In the genomic region with DNA sequence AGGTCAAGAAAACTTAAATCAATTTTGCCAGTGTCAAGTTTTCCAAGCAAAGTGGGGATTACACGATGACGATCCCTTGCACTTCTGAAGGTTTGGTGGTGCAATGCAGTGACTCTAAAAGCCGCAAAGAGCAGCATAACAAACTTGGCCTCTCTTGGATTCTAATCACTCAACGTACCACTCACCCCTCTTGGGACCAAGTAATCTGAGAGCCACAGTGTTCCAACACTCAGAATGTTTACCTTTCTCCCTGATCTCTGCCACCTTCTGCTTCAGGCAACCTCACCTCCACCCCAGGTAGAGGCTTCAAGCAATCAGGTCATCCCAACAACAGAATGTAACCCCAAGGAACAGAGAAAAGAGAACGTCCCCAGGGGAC, we compare ENCODE assay signal across 8 mouse cellular contexts. TPM values are rescaled to one million over a fixed set of nuclear protein-coding genes. Genes with fewer than 3 reads are reported as not detected.
DNase-seq lines count a peak whose midpoint lies in the region; ATAC-seq and TF ChIP-seq lines count a peak whose summit lies in the region.

No protein-coding gene starts in this region.

- H3K4me3 ChIP-seq in kidney, embryonic 15.5 days (replicated peaks): peak overlapping the region; percentile 92
- peak overlapping the region; percentile 91 for H3K4me3 ChIP-seq in bone marrow, adult 2 months (replicated peaks; ENCODE audit: control insufficient read depth, low read depth, low read length)
- peak overlapping the region; percentile 89 for H3K4me3 ChIP-seq in hindbrain, embryonic 10.5 days
- H3K4me3 ChIP-seq in megakaryocyte, embryonic 14.5 days (replicated peaks): peak overlapping the region; percentile 98

- H3K36me3 ChIP-seq in kidney, embryonic 15.5 days: peaks cover 31% of the 10 kb centered on the region
- H3K36me3 ChIP-seq in hindbrain, embryonic 10.5 days: peaks cover 41% of the 10 kb centered on the region
- H3K36me3 ChIP-seq in megakaryocyte, embryonic 14.5 days (replicated peaks; ENCODE audit: low read length): peaks cover 43% of the 10 kb centered on the region

- H3K27me3 ChIP-seq in kidney, embryonic 15.5 days: no peaks in the 10 kb centered on the region
- H3K27me3 ChIP-seq in hindbrain, embryonic 10.5 days (ENCODE audit: insufficient read depth, poor library complexity, severe bottlenecking): no peaks in the 10 kb centered on the region
- no peaks in the 10 kb centered on the region for H3K27me3 ChIP-seq in megakaryocyte, embryonic 14.5 days (replicated peaks)

- H3K4me2 ChIP-seq in kidney, embryonic 15.5 days: peak overlapping the region; percentile 58

- TF ChIP-seq POLR2A in bone marrow, adult 2 months (IDR thresholded peaks at IDR 0.05; ENCODE audit: borderline replicate concordance, control insufficient read depth, low read depth, low read length): no peak

- H3K4me1 ChIP-seq in kidney, embryonic 15.5 days: peaks cover 14% of the 10 kb centered on the region
- H3K4me1 ChIP-seq in bone marrow, adult 2 months (ENCODE audit: control insufficient read depth, insufficient read depth, low read length): no peaks in the 10 kb centered on the region; the same call in 1 of the 2 replicates
- peaks cover 19% of the 10 kb centered on the region for H3K4me1 ChIP-seq in hindbrain, embryonic 10.5 days (replicated peaks)
- H3K4me1 ChIP-seq in megakaryocyte, embryonic 14.5 days: peaks cover 43% of the 10 kb centered on the region

- peak overlapping the region; percentile 91 for H3K9ac ChIP-seq in kidney, embryonic 15.5 days

- WGBS in kidney, embryonic 15.5 days: 0% methylated on average over 5 of the region's 5 CpGs
- 0% methylated on average over 5 of the region's 5 CpGs for WGBS in bone marrow, adult 2 months
- 4% methylated on average over 5 of the region's 5 CpGs for WGBS in hindbrain, embryonic 10.5 days

- ATAC-seq in kidney, embryonic 15.5 days (replicated peaks; ENCODE audit: low FRiP score): peak; percentile 30

- H3K27ac ChIP-seq in kidney, embryonic 15.5 days: peak overlapping the region; percentile 89
- peak overlapping the region; percentile 61 for H3K27ac ChIP-seq in bone marrow, adult 2 months (ENCODE audit: control insufficient read depth, insufficient read depth, low read depth, low read length, poor library complexity)
- peak overlapping the region; percentile 94 for H3K27ac ChIP-seq in hindbrain, embryonic 10.5 days

- TF ChIP-seq CTCF in bone marrow, adult 2 months (IDR thresholded peaks at IDR 0.05; ENCODE audit: control insufficient read depth, insufficient read depth, low read length): no peak

- H3K9me3 ChIP-seq in kidney, embryonic 15.5 days (replicated peaks): no peaks in the 10 kb centered on the region
- H3K9me3 ChIP-seq in hindbrain, embryonic 10.5 days: no peaks in the 10 kb centered on the region
- no peaks in the 10 kb centered on the region for H3K9me3 ChIP-seq in megakaryocyte, embryonic 14.5 days

- no peak for DNase-seq in kidney, postnatal 36 days
- no peak for DNase-seq in hindbrain, embryonic 10.5 days (ENCODE audit: low spot score)
- no peak for DNase-seq in spleen, postnatal 14 days (ENCODE audit: low spot score in 2 of 2)
- DNase-seq in cerebellum, postnatal 14 days: no peak
- no peak for DNase-seq in layer of hippocampus, postnatal 25 days (ENCODE audit: extremely low spot score in 1 of 2, low spot score in 1 of 2)

RNA-seq across cellular contexts. Expression of gene Ndufa4, which starts 0.4 kb away (rescaled TPM):
- 1,037 and 1,135 TPM in 2 replicates for polyA plus RNA-seq in kidney, embryonic 15.5 days (2015; fragmentation: Nextera tagmentation; extraction: Ambion mirVana)
- polyA plus RNA-seq in bone marrow, adult 2 months (2011; ENCODE audit: insufficient read depth, insufficient read length, low replicate concordance, missing spikeins): 298 and 450 TPM in 2 replicates
- polyA plus RNA-seq in hindbrain, embryonic 10.5 days (2016; fragmentation: Nextera tagmentation; extraction: Ambion mirVana): 869 and 917 TPM in 2 replicates
- 21.3 TPM in 1 of 2 replicates, not detected in the other for polyA plus RNA-seq in megakaryocyte, embryonic 14.5 days (2012; ENCODE audit: insufficient read depth, low replicate concordance)
- 100 to 1,000 TPM; 782 to 857 TPM for total RNA-seq in layer of hippocampus, postnatal 25 days (2021)

RNA-seq across cellular contexts. Expression of gene Phf14, which starts 0.7 kb away (rescaled TPM):
- polyA plus RNA-seq in kidney, embryonic 15.5 days (2015; fragmentation: Nextera tagmentation; extraction: Ambion mirVana): 69.7 and 70.0 TPM in 2 replicates
- 19.8 and 41.7 TPM in 2 replicates for polyA plus RNA-seq in bone marrow, adult 2 months (2011; ENCODE audit: insufficient read depth, insufficient read length, low replicate concordance, missing spikeins)
- 65.1 and 75.2 TPM in 2 replicates for polyA plus RNA-seq in hindbrain, embryonic 10.5 days (2016; fragmentation: Nextera tagmentation; extraction: Ambion mirVana)
- polyA plus RNA-seq in megakaryocyte, embryonic 14.5 days (2012; ENCODE audit: insufficient read depth, low replicate concordance): 6.2 and 7.9 TPM in 2 replicates
- total RNA-seq in layer of hippocampus, postnatal 25 days (2021): 10 to 100 TPM; 72.4 to 81.3 TPM

Comparison
In these comparisons a context has a peak if more than half of its experiments do, and no peak if none do; other contexts are left out.
1. RNA of gene Ndufa4, which starts 0.4 kb away (polyA plus RNA-seq): 1,037 to 1,135 TPM in kidney, embryonic 15.5 days, 869 to 917 TPM in hindbrain, embryonic 10.5 days and 298 to 450 TPM in bone marrow, adult 2 months; 21.3 TPM in megakaryocyte, embryonic 14.5 days; every median in the first group is over 10 times any median in the second.
2. Peak in every context shown above with its lines, with median percentiles within 50 percentile points of each other: H3K27ac ChIP-seq and H3K4me3 ChIP-seq.